Mouse (Mus musculus): Measurements from ENCODE around the gene Lbp.

DNA sequence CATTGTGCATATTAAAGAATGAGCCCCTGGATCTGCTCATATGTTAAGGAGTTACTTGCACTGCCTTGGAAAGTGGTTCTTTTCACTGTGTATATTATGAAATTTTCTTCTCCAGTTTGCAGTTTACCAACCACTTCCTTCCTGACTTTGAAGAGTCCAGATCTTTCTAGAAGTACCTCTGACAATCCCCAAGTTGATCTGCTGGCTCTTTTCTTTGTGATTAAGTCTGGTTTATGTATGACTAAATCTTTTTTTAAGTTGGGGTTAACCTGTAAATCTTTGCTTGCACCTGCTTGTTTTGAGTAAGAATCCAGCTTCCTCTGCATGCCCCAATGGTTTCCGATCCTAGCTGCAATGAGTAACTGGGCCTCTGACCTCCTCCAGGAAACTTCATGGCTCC is 6.8 kb downstream of the Lbp start:
- TF ChIP-seq TAL1 (IDR thresholded peaks at IDR 0.05; ENCODE audit: low read length) (no peak), GATA1 (IDR thresholded peaks at IDR 0.05; ENCODE audit: low read length) (no peak)
